Mouse (Mus musculus) embryonic facial prominence, embryonic 10.5 days (tissue): Measurements from ENCODE around the gene Ccr7. TPM values are rescaled to one million over a fixed set of nuclear protein-coding genes. Genes with fewer than 3 reads are reported as not detected.

Source experiments
- DNase-seq: peaks from one replicate; pipeline ENCODE4 v3.0.0-alpha.2; 2017; ENCODE audit warnings: low spot score
- H3K27ac ChIP-seq: fragments of 300-500 bp; sonication (generic); replicated peaks from 2 replicates; pipeline ENCODE4 v1.5.1; 2016; ENCODE audit warnings: mild to moderate bottlenecking
- H3K27me3 ChIP-seq: fragments of 300-500 bp; sonication (generic); replicated peaks from 2 replicates; pipeline ENCODE4 v1.6.1; 2016; ENCODE audit warnings: low read depth, mild to moderate bottlenecking; ENCODE audit not compliant: poor library complexity, severe bottlenecking
- H3K36me3 ChIP-seq: fragments of 300-500 bp; sonication (generic); replicated peaks from 2 replicates; pipeline ENCODE4 v1.6.1; 2016; ENCODE audit warnings: mild to moderate bottlenecking, moderate library complexity
- H3K4me1 ChIP-seq: fragments of 300-500 bp; sonication (generic); 2 replicates; pipeline ENCODE4 v1.6.1; 2016
- H3K4me3 ChIP-seq: fragments of 300-500 bp; sonication (generic); 2 replicates; pipeline ENCODE4 v1.5.1; 2016; ENCODE audit warnings: mild to moderate bottlenecking, moderate library complexity
- H3K9me3 ChIP-seq: fragments of 300-500 bp; sonication (generic); 2 replicates; pipeline ENCODE4 v1.6.1; 2016; ENCODE audit warnings: mild to moderate bottlenecking
- WGBS: fragments of 180-500 bp; shearing (Covaris S2); methylation state at CpG from one replicate; pipeline ENCODE4 v1.1.7; 2016; 5-methylcytosine and 5-hydroxymethylcytosine counted together
- polyA plus RNA-seq: library from polyadenylated mRNA; unstranded; fragments of >200 nt; fragmentation: Nextera tagmentation; extraction: Ambion mirVana; gene quantifications from 2 replicates; pipeline ENCODE4 v1.2.1, GENCODE M21; 2016

The Ccr7 gene
- polyA plus RNA-seq, 1 experiment from 2014 or later: 0.50 TPM

DNA sequence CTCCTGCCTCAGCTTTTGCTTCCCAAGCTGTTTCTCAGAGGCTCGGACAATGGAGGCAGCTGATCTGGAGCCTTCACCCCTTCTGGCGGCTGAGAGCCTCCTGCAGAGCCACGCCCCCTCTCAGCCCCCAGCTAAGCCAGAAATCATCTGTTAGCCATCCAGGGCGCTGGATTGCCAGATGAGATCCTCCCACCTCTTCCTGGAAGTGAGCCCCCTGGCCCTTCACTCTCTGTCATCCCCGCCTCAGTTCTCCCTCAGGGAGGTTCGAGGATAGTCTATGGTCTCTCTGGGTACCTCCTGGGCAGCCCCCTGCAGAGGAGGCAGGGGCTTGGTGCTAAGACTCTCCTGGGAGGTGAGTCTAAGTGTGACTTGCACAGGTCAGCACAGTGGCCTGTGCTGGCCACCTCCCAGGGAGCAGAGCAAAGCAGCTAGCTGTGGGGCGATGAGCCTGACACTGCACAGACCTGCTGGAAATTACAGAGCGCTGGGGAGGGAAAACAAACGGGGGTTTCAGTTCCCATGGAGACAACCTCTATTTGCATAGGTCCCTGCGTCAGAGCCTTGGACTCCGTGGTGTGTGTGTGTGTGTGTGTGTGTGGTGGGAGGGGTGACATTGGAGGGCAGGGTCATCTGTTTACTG, 22.7 kb downstream of the Ccr7 start:
- Histone ChIP-seq H3K27ac (peak overlapping the region; percentile 89), H3K4me3 (peak overlapping the region; percentile 48), H3K9me3 (no peaks in the 10 kb centered on the region), H3K36me3 (no peaks in the 10 kb centered on the region), H3K4me1 (peaks cover 84% of the 10 kb centered on the region), H3K27me3 (0 out of 2 replicates have a peak, but pooled peaks cover 5% of the 10 kb centered on the region)
- WGBS: 2% methylated on average over 11 of the region's 11 CpGs
- peak; percentile 89 for DNase-seq

DNA sequence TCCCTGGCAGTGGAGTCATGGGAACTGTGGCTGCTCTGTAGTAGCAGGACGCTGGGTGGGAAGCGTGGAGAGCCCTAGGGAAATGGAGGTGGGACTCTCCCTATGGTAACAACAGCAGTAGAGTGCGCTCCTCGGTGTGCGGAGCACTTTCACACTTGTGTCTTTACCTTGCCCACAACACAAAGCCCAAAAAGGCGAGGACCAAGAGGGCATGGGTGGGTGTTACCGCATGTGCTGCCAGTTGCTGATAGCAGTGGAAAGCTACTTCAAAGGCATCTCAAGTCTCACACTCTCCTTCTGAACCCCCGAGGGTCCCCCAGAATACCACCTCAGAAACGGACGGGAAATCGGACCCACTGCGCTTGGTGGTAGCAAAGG, 23.4 kb downstream of the Ccr7 start:
- WGBS: 37% methylated on average over 12 of the region's 12 CpGs
- Histone ChIP-seq H3K4me3 (peak overlapping the region; percentile 48), H3K36me3 (no peaks in the 10 kb centered on the region), H3K4me1 (peaks cover 86% of the 10 kb centered on the region), H3K27ac (peak overlapping the region; percentile 89), H3K9me3 (no peaks in the 10 kb centered on the region), H3K27me3 (0 out of 2 replicates have a peak, but pooled peaks cover 5% of the 10 kb centered on the region)
- no peak for DNase-seq

DNA sequence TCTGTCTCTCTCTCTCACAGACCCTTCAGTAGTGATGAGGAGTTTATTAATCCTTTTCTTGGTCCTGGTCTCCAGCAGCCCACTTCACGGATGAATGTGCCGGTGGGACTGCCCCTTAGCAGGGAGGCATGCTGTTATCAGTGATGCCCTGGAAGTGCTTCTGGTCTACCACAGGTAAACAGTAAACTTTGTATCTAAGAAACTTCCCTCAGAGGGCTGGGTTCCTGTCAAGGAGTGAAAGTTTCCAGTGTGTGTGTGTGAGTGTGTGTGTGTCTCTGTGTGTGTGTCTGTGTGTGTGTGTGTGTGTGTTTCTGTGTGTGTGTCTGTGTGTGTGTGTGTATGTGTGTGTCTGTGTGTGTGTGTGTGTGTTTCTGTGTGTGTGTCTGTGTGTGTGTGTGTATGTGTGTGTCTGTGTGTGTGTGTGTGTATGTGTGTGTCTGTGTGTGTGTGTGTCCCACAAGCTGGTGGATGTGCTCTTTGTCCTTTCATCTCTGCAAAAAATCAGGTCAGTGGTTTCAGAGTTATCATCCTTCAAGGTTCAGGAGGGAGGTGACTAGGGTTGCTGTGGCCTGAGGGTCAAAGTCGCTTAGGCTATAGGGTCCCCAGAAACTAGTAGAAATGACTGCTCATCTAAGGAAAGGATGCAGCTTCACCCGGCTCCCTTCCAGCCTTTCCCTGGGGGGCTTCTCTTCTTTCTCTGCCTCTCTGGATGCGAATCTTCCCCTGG, 24.0 kb downstream of the Ccr7 start:
- H3K27me3 ChIP-seq: 0 out of 2 replicates have a peak, but pooled peaks cover 5% of the 10 kb centered on the region
- H3K27ac ChIP-seq: peak overlapping the region; percentile 89
- H3K36me3 ChIP-seq: no peaks in the 10 kb centered on the region
- peak overlapping the region; percentile 48; the same call in 1 of the 2 replicates for H3K4me3 ChIP-seq
- H3K9me3 ChIP-seq: no peaks in the 10 kb centered on the region
- no peak for DNase-seq
- 53% methylated on average over 5 of the region's 5 CpGs for WGBS
- peaks cover 88% of the 10 kb centered on the region for H3K4me1 ChIP-seq

DNA sequence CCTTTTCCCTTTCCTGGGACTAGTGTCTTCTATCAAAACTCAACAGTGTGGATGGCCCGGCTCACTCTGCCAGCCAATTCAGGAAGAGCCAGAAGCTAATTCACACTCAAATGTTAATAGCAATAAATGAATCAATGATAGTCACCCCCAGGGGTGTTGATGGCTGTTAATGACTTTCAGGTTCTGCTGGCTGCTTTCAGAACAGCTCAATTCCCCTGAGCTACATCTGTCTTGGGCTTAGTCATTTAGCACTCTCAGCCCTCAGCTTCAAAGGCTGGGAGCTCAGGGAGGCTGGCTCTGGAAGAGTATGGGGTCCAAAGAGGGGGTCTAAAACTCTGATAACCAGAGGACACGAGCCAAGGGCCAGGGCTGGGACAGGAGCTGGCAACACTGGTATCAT, 25.6 kb downstream of the Ccr7 start:
- Histone ChIP-seq H3K4me3 (no peak overlapping the region), H3K27ac (peak overlapping the region; percentile 37), H3K4me1 (peaks cover 92% of the 10 kb centered on the region), H3K27me3 (0 out of 2 replicates have a peak, but pooled peaks cover 5% of the 10 kb centered on the region), H3K36me3 (no peaks in the 10 kb centered on the region), H3K9me3 (no peaks in the 10 kb centered on the region)
- WGBS: 62% methylated on average over 2 of the region's 2 CpGs
- no peak for DNase-seq

DNA sequence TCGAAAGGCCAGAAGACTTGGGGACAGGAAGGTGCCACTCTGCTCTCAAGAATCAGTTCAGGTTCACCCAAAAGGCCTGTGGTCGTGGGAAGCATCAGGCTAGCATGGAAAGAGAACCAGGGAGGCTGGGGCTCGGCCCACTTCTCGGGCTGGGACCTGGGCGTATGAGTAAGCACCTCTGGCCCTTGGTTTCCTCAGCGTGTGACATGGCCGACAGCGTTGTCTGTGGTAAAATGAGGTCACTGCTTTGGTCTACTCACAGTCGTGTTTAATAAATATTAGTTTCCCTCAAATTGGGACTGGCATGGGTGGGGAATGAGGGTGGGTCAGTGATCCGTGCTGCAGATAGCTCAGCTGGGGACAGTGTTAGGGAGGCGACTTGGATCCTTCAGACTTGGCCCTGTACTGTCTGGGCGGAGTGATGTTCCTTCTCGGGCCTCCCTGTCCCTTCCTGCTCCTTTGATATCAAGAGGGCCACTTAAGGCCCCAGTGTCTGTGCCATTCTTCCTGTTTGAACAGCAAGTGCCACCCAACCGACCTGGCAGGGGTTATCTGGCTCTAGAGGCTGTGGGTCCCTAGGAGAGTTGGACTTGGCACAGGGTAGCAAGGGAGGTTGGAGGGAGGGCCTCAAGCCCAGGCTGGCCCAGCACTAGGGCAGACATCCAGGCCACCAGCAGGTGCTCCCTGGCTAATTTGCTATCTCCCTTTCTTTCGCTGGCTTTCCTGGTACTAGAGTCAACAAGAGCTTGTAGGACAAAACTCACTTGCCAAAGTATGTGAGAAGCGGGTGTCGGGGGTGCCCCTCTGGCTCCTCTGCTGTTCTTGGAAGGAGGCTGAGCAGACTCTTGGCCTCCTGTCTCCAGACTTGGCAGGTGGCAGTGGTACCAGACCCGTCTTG, 26.8 kb downstream of the Ccr7 start:
- no peak overlapping the region for H3K4me3 ChIP-seq
- 85% methylated on average over 18 of the region's 18 CpGs for WGBS
- peaks cover 84% of the 10 kb centered on the region for H3K4me1 ChIP-seq
- peak overlapping the region; percentile 79 for H3K27ac ChIP-seq
- no peaks in the 10 kb centered on the region for H3K36me3 ChIP-seq
- no peak for DNase-seq
- 0 out of 2 replicates have a peak, but pooled peaks cover 5% of the 10 kb centered on the region for H3K27me3 ChIP-seq
- H3K9me3 ChIP-seq: no peaks in the 10 kb centered on the region

DNA sequence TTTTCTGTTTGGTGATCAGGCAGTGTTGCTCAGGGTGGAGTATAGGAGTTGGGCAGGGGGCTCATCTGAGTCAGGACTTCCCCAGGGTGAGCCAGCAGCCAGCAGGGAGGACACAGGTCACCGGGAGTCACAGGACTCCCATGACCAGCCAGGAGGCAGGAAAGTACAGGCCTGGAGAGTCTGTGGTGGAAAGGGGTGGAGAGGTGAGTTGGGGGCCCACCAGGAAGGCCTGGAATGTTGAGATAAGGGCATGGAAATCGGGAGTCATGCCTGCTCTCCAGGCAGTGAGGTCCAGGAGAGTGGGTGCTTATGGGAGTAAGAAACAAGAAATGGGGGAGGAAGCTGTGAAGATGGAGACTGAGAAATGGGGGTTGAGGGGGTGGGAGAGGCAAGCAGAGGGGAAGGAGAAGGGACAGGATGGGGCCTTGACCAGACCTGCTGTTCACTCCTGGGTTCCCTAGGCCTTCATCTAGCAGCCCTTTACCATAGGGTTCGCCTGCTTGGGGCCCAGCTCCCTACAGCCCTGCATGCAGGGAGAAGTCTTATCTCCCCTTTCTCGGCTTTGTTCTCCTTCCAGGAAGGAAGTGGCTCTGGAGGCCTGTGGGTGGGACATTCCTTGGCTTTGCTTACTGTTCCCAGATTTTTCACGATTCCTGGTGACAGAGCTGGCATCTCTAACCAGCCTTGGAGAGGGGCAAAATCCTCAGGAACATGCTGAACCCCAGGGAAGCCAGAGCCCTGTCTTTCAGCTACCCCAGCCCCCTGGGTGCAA, 28.2 kb downstream of the Ccr7 start:
- H3K4me1 ChIP-seq: peaks cover 80% of the 10 kb centered on the region
- H3K36me3 ChIP-seq: no peaks in the 10 kb centered on the region
- H3K4me3 ChIP-seq: no peak overlapping the region
- 33% methylated on average over 5 of the region's 5 CpGs for WGBS
- DNase-seq: no peak
- peak overlapping the region; percentile 79 for H3K27ac ChIP-seq
- H3K27me3 ChIP-seq: 0 out of 2 replicates have a peak, but pooled peaks cover 5% of the 10 kb centered on the region
- no peaks in the 10 kb centered on the region for H3K9me3 ChIP-seq

DNA sequence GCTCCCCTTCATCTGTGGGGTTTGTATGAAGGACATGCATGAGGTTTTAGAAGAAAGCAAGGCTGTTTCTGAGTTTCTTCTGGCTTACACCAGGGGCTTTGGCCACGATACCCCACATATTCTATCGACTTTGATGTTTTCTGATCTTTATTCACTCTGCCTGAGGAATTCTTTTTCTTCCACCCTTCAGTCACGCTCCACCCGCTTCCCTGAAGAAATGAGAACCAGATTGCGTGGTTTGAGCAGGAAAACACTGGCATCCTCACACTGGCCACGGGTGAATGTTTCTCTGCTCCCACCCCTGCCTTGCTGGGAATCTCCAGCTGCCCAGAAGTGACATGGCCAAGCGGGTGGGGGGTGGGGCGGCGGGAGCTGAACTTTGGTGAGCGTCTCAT, 30.2 kb downstream of the Ccr7 start:
- Histone ChIP-seq H3K4me3 (peak overlapping the region; percentile 5), H3K27ac (peak overlapping the region; percentile 79), H3K9me3 (no peaks in the 10 kb centered on the region), H3K4me1 (peaks cover 81% of the 10 kb centered on the region), H3K36me3 (no peaks in the 10 kb centered on the region), H3K27me3 (0 out of 2 replicates have a peak, but pooled peaks cover 5% of the 10 kb centered on the region)
- WGBS: 38% methylated on average over 10 of the region's 10 CpGs
- peak; percentile 36 for DNase-seq

DNA sequence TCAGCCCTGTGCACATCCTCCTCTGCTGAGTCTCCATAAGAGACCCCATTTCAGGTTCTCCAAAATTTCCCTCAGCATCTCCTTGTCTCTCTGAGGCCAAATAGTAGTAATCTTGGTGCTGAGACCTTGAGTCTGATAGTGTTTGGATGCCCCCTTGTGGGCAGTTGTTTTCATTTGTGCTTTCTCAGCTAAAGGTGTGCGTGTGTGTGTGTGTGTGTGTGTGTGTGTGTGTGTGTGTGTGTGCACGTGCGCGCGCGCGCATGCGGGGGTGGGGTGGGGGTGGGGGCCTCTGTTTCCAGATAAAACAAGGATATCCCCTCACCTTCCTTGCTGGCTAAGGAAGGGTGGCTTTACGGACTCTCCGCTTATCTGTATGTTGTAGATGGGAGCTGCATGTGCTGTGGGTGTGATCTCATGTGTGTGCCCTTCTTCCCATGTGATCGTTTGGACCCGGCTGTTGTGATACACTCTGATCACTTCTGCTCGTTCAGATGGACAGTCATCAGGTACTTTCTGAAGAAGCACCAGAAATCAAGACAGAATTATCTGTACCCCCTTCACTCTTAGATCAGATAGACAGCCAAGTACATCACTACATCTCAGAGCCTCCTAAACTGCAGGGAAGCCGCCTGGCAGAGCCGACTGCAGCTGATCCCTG, 30.8 kb downstream of the Ccr7 start:
- Histone ChIP-seq H3K4me1 (peaks cover 81% of the 10 kb centered on the region), H3K27me3 (0 out of 2 replicates have a peak, but pooled peaks cover 5% of the 10 kb centered on the region), H3K9me3 (no peaks in the 10 kb centered on the region), H3K4me3 (peak overlapping the region; percentile 5), H3K36me3 (no peaks in the 10 kb centered on the region), H3K27ac (peak overlapping the region; percentile 79)
- WGBS: 34% methylated on average over 15 of the region's 15 CpGs
- peak; percentile 67 for DNase-seq

DNA sequence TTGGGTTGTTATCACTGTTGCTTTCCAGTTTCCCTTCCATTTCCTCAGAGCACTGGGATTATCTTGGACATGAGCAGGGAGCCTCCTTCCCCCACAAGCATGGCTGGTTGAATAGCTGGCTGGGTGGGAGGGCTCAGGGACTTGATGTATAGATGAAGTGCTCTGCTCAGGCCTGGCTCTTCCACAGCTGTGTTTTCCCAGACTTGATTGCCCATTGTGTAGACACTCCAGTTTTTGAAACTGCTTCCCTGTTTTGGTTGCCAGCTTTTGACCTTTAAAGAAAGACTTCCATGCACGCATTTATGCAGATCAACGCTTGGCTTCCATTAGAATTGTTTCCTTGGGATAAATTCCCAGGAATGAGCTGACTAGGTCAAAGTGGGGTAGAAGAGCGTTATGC, 32.2 kb downstream of the Ccr7 start:
- Histone ChIP-seq H3K4me1 (peaks cover 77% of the 10 kb centered on the region), H3K36me3 (no peaks in the 10 kb centered on the region), H3K9me3 (0 out of 2 replicates have a peak, but pooled peaks cover 4% of the 10 kb centered on the region), H3K27ac (peak overlapping the region; percentile 67), H3K4me3 (no peak overlapping the region), H3K27me3 (0 out of 2 replicates have a peak, but pooled peaks cover 2% of the 10 kb centered on the region)
- DNase-seq: no peak
- 78% methylated on average over 3 of the region's 3 CpGs for WGBS

DNA sequence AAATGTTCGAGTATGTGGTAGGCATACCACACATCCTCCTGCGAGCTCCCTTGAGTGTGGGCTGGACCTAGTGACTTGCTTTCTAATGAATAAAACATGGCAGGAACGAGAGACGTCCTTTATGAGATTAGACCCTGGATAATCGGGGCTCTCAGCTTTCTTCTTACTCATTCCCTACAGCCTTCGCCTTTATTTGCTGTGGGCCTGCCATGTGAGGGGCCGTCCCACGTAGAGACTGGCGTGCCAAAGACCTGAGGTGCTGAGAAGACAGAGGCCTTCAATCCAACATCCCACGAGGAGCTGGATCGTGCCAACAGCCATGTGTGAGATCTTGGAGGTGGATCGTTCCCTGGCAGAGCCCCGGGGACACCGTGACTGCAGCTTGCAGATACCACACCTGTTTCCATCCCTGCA, 33.7 kb downstream of the Ccr7 start:
- WGBS: 56% methylated on average over 14 of the region's 14 CpGs
- 0 out of 2 replicates have a peak, but pooled peaks cover 4% of the 10 kb centered on the region for H3K9me3 ChIP-seq
- DNase-seq: peak; percentile 37
- H3K36me3 ChIP-seq: no peaks in the 10 kb centered on the region
- peak overlapping the region; percentile 86 for H3K27ac ChIP-seq
- peaks cover 68% of the 10 kb centered on the region for H3K4me1 ChIP-seq
- no peaks in the 10 kb centered on the region for H3K27me3 ChIP-seq
- no peak overlapping the region for H3K4me3 ChIP-seq

DNA sequence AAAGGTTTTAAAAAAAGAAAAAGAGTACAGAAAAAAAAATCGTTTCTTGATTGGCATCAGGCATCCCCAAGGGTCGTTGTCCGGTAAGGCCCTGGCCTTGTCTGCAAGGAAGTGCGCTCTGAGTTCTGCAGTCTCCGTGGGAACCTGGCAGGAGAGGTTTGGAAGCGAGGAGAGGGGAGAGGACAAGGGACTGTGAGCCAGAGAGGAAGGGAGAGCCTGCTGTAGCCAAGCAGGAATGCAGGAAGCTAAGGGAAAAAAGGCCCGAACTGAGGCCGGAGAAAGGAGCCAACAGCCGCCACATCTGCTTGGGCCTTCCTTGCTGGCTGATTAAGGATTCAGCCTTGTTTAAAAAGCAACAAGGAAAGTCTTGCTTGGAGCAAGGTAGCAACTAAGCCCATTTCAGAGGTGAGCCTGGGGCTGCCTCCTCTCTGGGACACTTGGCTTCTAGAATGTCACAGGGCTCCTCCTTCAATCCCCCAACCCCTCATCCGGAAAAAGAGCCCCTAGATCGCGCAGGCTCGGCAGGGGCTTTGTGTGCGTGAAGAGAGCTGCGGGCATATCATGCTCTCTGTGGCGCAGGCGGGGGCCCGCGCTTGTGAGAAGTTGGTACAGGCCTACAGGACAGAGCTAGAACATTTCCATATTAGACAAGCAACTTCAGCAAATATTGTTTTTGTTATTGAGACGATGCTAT, 34.2 kb downstream of the Ccr7 start:
- peak overlapping the region; percentile 26; the same call in 1 of the 2 replicates for H3K4me3 ChIP-seq
- peak; percentile 54 for DNase-seq
- 0 out of 2 replicates have a peak, but pooled peaks cover 4% of the 10 kb centered on the region for H3K9me3 ChIP-seq
- H3K4me1 ChIP-seq: peaks cover 62% of the 10 kb centered on the region
- no peaks in the 10 kb centered on the region for H3K36me3 ChIP-seq
- WGBS: 42% methylated on average over 20 of the region's 20 CpGs
- H3K27ac ChIP-seq: peak overlapping the region; percentile 86
- H3K27me3 ChIP-seq: no peaks in the 10 kb centered on the region
